Mouse (Mus musculus) neural tube, embryonic 13.5 days (tissue): Measurements from ENCODE around the gene Cox6b2. TPM values are rescaled to one million over a fixed set of nuclear protein-coding genes. Genes with fewer than 3 reads are reported as not detected.

Experiments used
- ATAC-seq: fragments of 200-750 bp; cut with Nextera tagmentation; 2 replicates; pipeline ENCODE4 v1.8.0; 2017; ENCODE audit warnings: low read depth, mild to moderate bottlenecking, moderate TSS enrichment, moderate library complexity
- H3K27ac ChIP-seq: fragments of 300-500 bp; sonication (generic); replicated peaks from 2 replicates; pipeline ENCODE4 v1.5.1; 2015; ENCODE audit warnings: moderate library complexity, mild to moderate bottlenecking, inconsistent platforms
- H3K27me3 ChIP-seq: fragments of 300-500 bp; sonication (generic); 2 replicates; pipeline ENCODE4 v1.6.1; 2015; ENCODE audit warnings: mild to moderate bottlenecking, inconsistent platforms
- H3K36me3 ChIP-seq: fragments of 300-500 bp; sonication (generic); 2 replicates; pipeline ENCODE4 v1.6.1; 2015; ENCODE audit warnings: mild to moderate bottlenecking, inconsistent platforms
- H3K4me1 ChIP-seq: fragments of 300-500 bp; sonication (generic); replicated peaks from 2 replicates; pipeline ENCODE4 v1.6.1; 2015; ENCODE audit warnings: inconsistent platforms
- H3K4me2 ChIP-seq: fragments of 300-500 bp; sonication (generic); 2 replicates; pipeline ENCODE4 v1.6.1; 2015; ENCODE audit warnings: inconsistent platforms, mild to moderate bottlenecking, moderate library complexity
- H3K4me3 ChIP-seq: fragments of 300-500 bp; sonication (generic); 2 replicates; pipeline ENCODE4 v1.5.1; 2015; ENCODE audit warnings: mild to moderate bottlenecking, inconsistent platforms
- H3K9ac ChIP-seq: fragments of 300-500 bp; sonication (generic); 2 replicates; pipeline ENCODE4 v1.6.1; 2015; ENCODE audit warnings: moderate library complexity, mild to moderate bottlenecking, inconsistent platforms
- H3K9me3 ChIP-seq: fragments of 300-500 bp; sonication (generic); 2 replicates; pipeline ENCODE4 v1.6.1; 2016; ENCODE audit warnings: inconsistent platforms
- WGBS: fragments of 180-500 bp; shearing (Covaris S2); methylation state at CpG from one replicate; pipeline ENCODE4 v1.1.7; 2015; 5-methylcytosine and 5-hydroxymethylcytosine counted together
- polyA plus RNA-seq: library from polyadenylated mRNA; unstranded; fragments of >200 nt; fragmentation: Nextera tagmentation; extraction: Ambion mirVana; gene quantifications from 2 replicates; pipeline ENCODE4 v1.2.1, GENCODE M21; 2015

Cox6b2 gene
- polyA plus RNA-seq, 1 experiment from 2014 or later: 19.0 TPM

- Histone ChIP-seq H3K27me3 (no peaks in the 10 kb centered on the region), H3K27ac (no peak overlapping the region), H3K4me2 (no peak overlapping the region), H3K4me1 (peaks cover 23% of the 10 kb centered on the region), H3K9me3 (no peaks in the 10 kb centered on the region), H3K4me3 (no peak overlapping the region), H3K36me3 (peaks cover 37% of the 10 kb centered on the region), H3K9ac (no peak overlapping the region)
- ATAC-seq: no peak
- WGBS: 83% methylated on average over 4 of the region's 4 CpGs
These were observed 4.6 kb downstream of the Cox6b2 start for GRCm38 (mm10) chr7:4748321-4748720.

GRCm38 (mm10) chr7:4747156-4747899 is 5.6 kb downstream of the Cox6b2 start:
- Histone ChIP-seq H3K9me3 (no peaks in the 10 kb centered on the region), H3K9ac (no peak overlapping the region), H3K4me1 (peaks cover 23% of the 10 kb centered on the region), H3K36me3 (peaks cover 45% of the 10 kb centered on the region), H3K4me3 (no peak overlapping the region), H3K4me2 (no peak overlapping the region), H3K27ac (no peak overlapping the region), H3K27me3 (no peaks in the 10 kb centered on the region)
- WGBS: 78% methylated on average over 9 of the region's 9 CpGs
- ATAC-seq: no peak

- Histone ChIP-seq H3K36me3 (peaks cover 48% of the 10 kb centered on the region), H3K27me3 (no peaks in the 10 kb centered on the region), H3K4me1 (peaks cover 23% of the 10 kb centered on the region), H3K27ac (no peak overlapping the region), H3K9ac (no peak overlapping the region), H3K4me2 (no peak overlapping the region), H3K4me3 (no peak overlapping the region), H3K9me3 (no peaks in the 10 kb centered on the region)
- 86% methylated on average over 22 of the region's 22 CpGs for WGBS
- ATAC-seq: no peak
These were observed 6.4 kb downstream of the Cox6b2 start for GRCm38 (mm10) chr7:4746326-4746980.

GRCm38 (mm10) chr7:4744886-4745285 is 8.0 kb downstream of the Cox6b2 start:
- H3K4me1 ChIP-seq: peaks cover 33% of the 10 kb centered on the region
- H3K27ac ChIP-seq: no peak overlapping the region
- 93% methylated on average over 6 of the region's 6 CpGs for WGBS
- H3K9ac ChIP-seq: no peak overlapping the region
- ATAC-seq: no peak
- peaks cover 48% of the 10 kb centered on the region for H3K36me3 ChIP-seq
- no peaks in the 10 kb centered on the region for H3K27me3 ChIP-seq
- no peaks in the 10 kb centered on the region for H3K9me3 ChIP-seq
- H3K4me2 ChIP-seq: no peak overlapping the region
- H3K4me3 ChIP-seq: no peak overlapping the region

- Histone ChIP-seq H3K4me2 (no peak overlapping the region), H3K4me1 (peaks cover 42% of the 10 kb centered on the region), H3K27me3 (no peaks in the 10 kb centered on the region), H3K27ac (no peak overlapping the region), H3K4me3 (no peak overlapping the region), H3K9me3 (no peaks in the 10 kb centered on the region), H3K36me3 (peaks cover 44% of the 10 kb centered on the region), H3K9ac (0 out of 2 replicates have a peak overlapping the region, but pooled peaks have one; percentile 14)
- no peak for ATAC-seq
- 77% methylated on average over 2 of the region's 2 CpGs for WGBS
These were observed 9.5 kb downstream of the Cox6b2 start for GRCm38 (mm10) chr7:4743354-4743753.

- H3K4me2 ChIP-seq: peak overlapping the region; percentile 85; the same call in 1 of the 2 replicates
- peaks cover 44% of the 10 kb centered on the region for H3K36me3 ChIP-seq
- peak overlapping the region; percentile 92; the same call in 1 of the 2 replicates for H3K9ac ChIP-seq
- peaks cover 44% of the 10 kb centered on the region for H3K4me1 ChIP-seq
- no peak overlapping the region for H3K27ac ChIP-seq
- no peaks in the 10 kb centered on the region for H3K27me3 ChIP-seq
- ATAC-seq: no peak
- 87% methylated on average over 6 of the region's 6 CpGs for WGBS
- H3K4me3 ChIP-seq: no peak overlapping the region
- H3K9me3 ChIP-seq: no peaks in the 10 kb centered on the region
These were observed 10.4 kb downstream of the Cox6b2 start for GRCm38 (mm10) chr7:4742482-4742819.

GRCm38 (mm10) chr7:4741672-4742481 is 11.0 kb downstream of the Cox6b2 start:
- H3K9ac ChIP-seq: peak overlapping the region; percentile 92
- H3K4me2 ChIP-seq: peak overlapping the region; percentile 85
- H3K4me1 ChIP-seq: peaks cover 44% of the 10 kb centered on the region
- WGBS: 79% methylated on average over 21 of the region's 21 CpGs
- peak overlapping the region; percentile 95 for H3K27ac ChIP-seq
- H3K9me3 ChIP-seq: no peaks in the 10 kb centered on the region
- peaks cover 41% of the 10 kb centered on the region for H3K36me3 ChIP-seq
- ATAC-seq: no peak
- H3K27me3 ChIP-seq: no peaks in the 10 kb centered on the region
- H3K4me3 ChIP-seq: peak overlapping the region; percentile 74

GRCm38 (mm10) chr7:4741151-4741550 is 11.7 kb downstream of the Cox6b2 start:
- no peak for ATAC-seq
- Histone ChIP-seq H3K36me3 (peaks cover 34% of the 10 kb centered on the region), H3K4me2 (peak overlapping the region; percentile 85), H3K9me3 (no peaks in the 10 kb centered on the region), H3K27me3 (no peaks in the 10 kb centered on the region), H3K4me1 (peaks cover 40% of the 10 kb centered on the region), H3K9ac (peak overlapping the region; percentile 92), H3K4me3 (peak overlapping the region; percentile 74), H3K27ac (peak overlapping the region; percentile 95)
- under 1% methylated on average over 4 of the region's 4 CpGs for WGBS

GRCm38 (mm10) chr7:4740309-4740727 is 12.6 kb downstream of the Cox6b2 start:
- peak; percentile 42 for ATAC-seq
- 0% methylated on average over 11 of the region's 14 CpGs for WGBS

GRCm38 (mm10) chr7:4739544-4740275 is 13.2 kb downstream of the Cox6b2 start, which contains the start of gene Kmt5c:
Gene Kmt5c (plus strand): TSS chr7:4740115.
- Histone ChIP-seq H3K4me2 (peak within 1 kb of the TSS; percentile 85), H3K4me3 (peak within 1 kb of the TSS; percentile 74), H3K36me3 (peaks cover 22% of the 10 kb centered on the region), H3K27me3 (no peaks in the 10 kb centered on the region), H3K4me1 (peaks cover 40% of the 10 kb centered on the region), H3K9ac (peak within 1 kb of the TSS; percentile 92), H3K27ac (peak within 1 kb of the TSS; percentile 95), H3K9me3 (no peaks in the 10 kb centered on the region)
- peak; percentile 98 for ATAC-seq
- under 1% methylated on average over 42 of the region's 44 CpGs for WGBS

More at GRCm38 (mm10) chr7:4740309-4740727, 12.6 kb downstream of the Cox6b2 start:
- Histone ChIP-seq H3K27ac (peak overlapping the region; percentile 95), H3K9me3 (no peaks in the 10 kb centered on the region), H3K4me3 (peak overlapping the region; percentile 74), H3K27me3 (no peaks in the 10 kb centered on the region), H3K4me1 (peaks cover 40% of the 10 kb centered on the region), H3K9ac (peak overlapping the region; percentile 92), H3K4me2 (peak overlapping the region; percentile 85), H3K36me3 (peaks cover 26% of the 10 kb centered on the region)

- H3K9me3 ChIP-seq: no peaks in the 10 kb centered on the region
- H3K27me3 ChIP-seq: no peaks in the 10 kb centered on the region
- H3K9ac ChIP-seq: peak overlapping the region; percentile 45; the same call in 1 of the 2 replicates
- H3K36me3 ChIP-seq: 0 out of 2 replicates have a peak, but pooled peaks cover 15% of the 10 kb centered on the region
- peak overlapping the region; percentile 57 for H3K4me2 ChIP-seq
- peak overlapping the region; percentile 74 for H3K4me3 ChIP-seq
- H3K27ac ChIP-seq: peak overlapping the region; percentile 85
- 43% methylated on average over 10 of the region's 10 CpGs for WGBS
- peaks cover 40% of the 10 kb centered on the region for H3K4me1 ChIP-seq
- ATAC-seq: no peak
These were observed 13.8 kb downstream of the Cox6b2 start for GRCm38 (mm10) chr7:4739041-4739543.
